10 mouse cellular contexts compared by ENCODE assay signal in the genomic region with DNA sequence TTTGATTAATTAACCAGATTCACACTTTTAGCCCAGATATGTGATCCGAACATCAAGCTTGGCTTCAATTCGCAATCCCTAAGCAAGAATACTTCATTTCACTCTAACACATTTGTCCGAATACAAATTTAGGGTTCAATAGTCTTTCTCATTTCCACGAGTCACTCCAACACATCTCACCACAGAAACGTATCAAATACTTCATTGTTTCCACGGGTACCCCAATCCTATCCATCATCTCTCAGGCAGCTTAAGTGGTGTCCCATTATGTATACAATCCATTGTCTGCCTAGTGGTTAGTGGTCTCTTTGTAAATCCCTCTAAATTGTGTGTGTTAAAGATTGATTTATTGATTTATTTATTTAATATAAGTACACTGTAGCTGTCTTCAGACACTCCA. TPM values are rescaled to one million over a fixed set of nuclear protein-coding genes. Genes with fewer than 3 reads are reported as not detected.
DNase-seq lines count a peak whose midpoint lies in the region; ATAC-seq and TF ChIP-seq lines count a peak whose summit lies in the region.
"Had no signal": no experiment of that assay in that cellular context is flagged by ENCODE, and none has a peak within 500 bp of the region (broad histone marks: within the 10 kb centered on the region; RNA-seq: fewer than 3 reads in every experiment).

No protein-coding gene starts in this region.

- peak overlapping the region; percentile 60 for H3K4me2 ChIP-seq in intestine, embryonic 14.5 days (ENCODE audit: low read length)
- H3K4me2 ChIP-seq in intestine, postnatal 0 days (replicated peaks; ENCODE audit: low read depth) = no peak overlapping the region
- peak overlapping the region; percentile 75 for H3K4me2 ChIP-seq in hindbrain, embryonic 13.5 days
- H3K4me2 ChIP-seq in midbrain, embryonic 16.5 days (ENCODE audit: low read length) = peak overlapping the region; percentile 70

- no peak for TF ChIP-seq CTCF in intestine, postnatal 0 days (IDR thresholded peaks at IDR 0.05; ENCODE audit: low read depth)

- 69% methylated on average over 6 of the region's 6 CpGs for WGBS in intestine, embryonic 14.5 days
- 64% methylated on average over 6 of the region's 6 CpGs for WGBS in intestine, postnatal 0 days
- WGBS in hindbrain, embryonic 13.5 days = 74% methylated on average over 6 of the region's 6 CpGs
- WGBS in midbrain, embryonic 16.5 days = 86% methylated on average over 6 of the region's 6 CpGs

- ATAC-seq in intestine, embryonic 14.5 days (replicated peaks; ENCODE audit: low FRiP score, low TSS enrichment, low read depth) = no peak
- ATAC-seq in intestine, postnatal 0 days = no peak
- no peak for ATAC-seq in hindbrain, embryonic 13.5 days (ENCODE audit: low FRiP score)
- ATAC-seq in midbrain, embryonic 16.5 days = no peak

- no peak overlapping the region for H3K27ac ChIP-seq in intestine, embryonic 14.5 days (ENCODE audit: low read depth)
- H3K27ac ChIP-seq in intestine, postnatal 0 days (ENCODE audit: low read depth, low read length) = no peak overlapping the region
- H3K27ac ChIP-seq in hindbrain, embryonic 13.5 days = no peak overlapping the region
- no peak overlapping the region for H3K27ac ChIP-seq in midbrain, embryonic 16.5 days (ENCODE audit: low read length)

- peaks cover 42% of the 10 kb centered on the region for H3K36me3 ChIP-seq in intestine, embryonic 14.5 days (ENCODE audit: control insufficient read depth, insufficient read depth, low read length)
- H3K36me3 ChIP-seq in intestine, postnatal 0 days (ENCODE audit: control insufficient read depth, insufficient read depth) = peaks cover 31% of the 10 kb centered on the region
- H3K36me3 ChIP-seq in hindbrain, embryonic 13.5 days = peaks cover 30% of the 10 kb centered on the region
- H3K36me3 ChIP-seq in midbrain, embryonic 16.5 days (ENCODE audit: control insufficient read depth, insufficient read depth, low read length) = peaks cover 17% of the 10 kb centered on the region

- DNase-seq in intestine, embryonic 14.5 days (ENCODE audit: low spot score) = no peak
- peak; percentile 27 for DNase-seq in c-Kit-positive CD71-positive TER-119-positive erythroid progenitor cells, embryonic 14.5 days (ENCODE audit: low spot score)
- no peak for DNase-seq in layer of hippocampus, postnatal 36 days
- no peak for DNase-seq in B cell, adult 2 months
- DNase-seq in MN1 (ENCODE audit: low spot score) = no peak
- DNase-seq: cerebellum, postnatal 14 days; lung, postnatal 36 days had no signal

- H3K4me1 ChIP-seq in intestine, embryonic 14.5 days (replicated peaks; ENCODE audit: control insufficient read depth, insufficient read depth, low read length) = peaks cover 5% of the 10 kb centered on the region; the same call in 1 of the 2 replicates
- H3K4me1 ChIP-seq in intestine, postnatal 0 days (replicated peaks; ENCODE audit: control insufficient read depth, insufficient read depth, low read length) = peaks cover 5% of the 10 kb centered on the region; the same call in 1 of the 2 replicates
- peaks cover 21% of the 10 kb centered on the region for H3K4me1 ChIP-seq in hindbrain, embryonic 13.5 days (replicated peaks)
- H3K4me1 ChIP-seq in midbrain, embryonic 16.5 days (ENCODE audit: control insufficient read depth, insufficient read depth, low read length) = peaks cover 12% of the 10 kb centered on the region

- no peaks in the 10 kb centered on the region for H3K27me3 ChIP-seq in intestine, embryonic 14.5 days (replicated peaks; ENCODE audit: control insufficient read depth, insufficient read depth, low read length)
- H3K27me3 ChIP-seq in intestine, postnatal 0 days (replicated peaks; ENCODE audit: control insufficient read depth, insufficient read depth, low read length) = no peaks in the 10 kb centered on the region
- H3K27me3 ChIP-seq in hindbrain, embryonic 13.5 days = no peaks in the 10 kb centered on the region
- H3K27me3 ChIP-seq in midbrain, embryonic 16.5 days (ENCODE audit: control insufficient read depth, insufficient read depth, low read depth, low read length) = no peaks in the 10 kb centered on the region

- peak overlapping the region; percentile 98; the same call in 1 of the 2 replicates for H3K9ac ChIP-seq in intestine, embryonic 14.5 days (ENCODE audit: low read length)
- no peak overlapping the region for H3K9ac ChIP-seq in intestine, postnatal 0 days (ENCODE audit: low read depth, low read length)
- no peak overlapping the region for H3K9ac ChIP-seq in hindbrain, embryonic 13.5 days
- no peak overlapping the region for H3K9ac ChIP-seq in midbrain, embryonic 16.5 days (ENCODE audit: low read depth, low read length)

- peak overlapping the region; percentile 60; the same call in 1 of the 2 replicates for H3K4me3 ChIP-seq in intestine, embryonic 14.5 days (ENCODE audit: low read depth, low read length)
- H3K4me3 ChIP-seq in intestine, postnatal 0 days (ENCODE audit: low read depth, low read length) = no peak overlapping the region
- H3K4me3 ChIP-seq in hindbrain, embryonic 13.5 days = no peak overlapping the region; the same call in 1 of the 2 replicates
- no peak overlapping the region for H3K4me3 ChIP-seq in midbrain, embryonic 16.5 days (ENCODE audit: low read depth, low read length)

- H3K9me3 ChIP-seq in intestine, embryonic 14.5 days (ENCODE audit: control insufficient read depth, low read length) = no peaks in the 10 kb centered on the region
- no peaks in the 10 kb centered on the region for H3K9me3 ChIP-seq in intestine, postnatal 0 days (ENCODE audit: control insufficient read depth)
- H3K9me3 ChIP-seq in hindbrain, embryonic 13.5 days = no peaks in the 10 kb centered on the region
- no peaks in the 10 kb centered on the region for H3K9me3 ChIP-seq in midbrain, embryonic 16.5 days (replicated peaks; ENCODE audit: control insufficient read depth, low read length, poor library complexity, severe bottlenecking)

RNA-seq across cellular contexts. Expression of gene Rps13, which starts 1.1 kb away (rescaled TPM):
- polyA plus RNA-seq in intestine, embryonic 14.5 days (2014; fragmentation: Nextera tagmentation; extraction: Ambion mirVana) = 1,010 and 1,152 TPM in 2 replicates
- 471 and 493 TPM in 2 replicates for polyA plus RNA-seq in intestine, postnatal 0 days (2015; fragmentation: Nextera tagmentation; extraction: Ambion mirVana)
- 563 and 564 TPM in 2 replicates for polyA plus RNA-seq in hindbrain, embryonic 13.5 days (2015; fragmentation: Nextera tagmentation; extraction: Ambion mirVana)
- 426 and 439 TPM in 2 replicates for polyA plus RNA-seq in midbrain, embryonic 16.5 days (2015; fragmentation: Nextera tagmentation; extraction: Ambion mirVana)
- total RNA-seq in layer of hippocampus, postnatal 36 days (2021) = 100 to 1,000 TPM; 223 to 244 TPM

RNA-seq across cellular contexts. Expression of gene Plekha7, which starts 27.0 kb away (rescaled TPM):
- 10.7 and 10.8 TPM in 2 replicates for polyA plus RNA-seq in intestine, embryonic 14.5 days (2014; fragmentation: Nextera tagmentation; extraction: Ambion mirVana)
- 17.2 and 20.2 TPM in 2 replicates for polyA plus RNA-seq in intestine, postnatal 0 days (2015; fragmentation: Nextera tagmentation; extraction: Ambion mirVana)
- polyA plus RNA-seq in hindbrain, embryonic 13.5 days (2015; fragmentation: Nextera tagmentation; extraction: Ambion mirVana) = 6.5 and 6.8 TPM in 2 replicates
- polyA plus RNA-seq in midbrain, embryonic 16.5 days (2015; fragmentation: Nextera tagmentation; extraction: Ambion mirVana) = 10.1 and 12.8 TPM in 2 replicates
- total RNA-seq in layer of hippocampus, postnatal 36 days (2021) = 10 to 100 TPM; 16.3 to 20.5 TPM
